Mouse (Mus musculus): ENCODE results near the gene Atxn1. TPM values are rescaled to one million over a fixed set of nuclear protein-coding genes. Genes with fewer than 3 reads are reported as not detected.

Gene Atxn1
- total and polyA plus RNA-seq, 2 experiments from 2014 or later, result 12.0 to 31.4 TPM

- no peak for TF ChIP-seq CTCF (IDR thresholded peaks at IDR 0.05)
- DNase-seq (ENCODE audit: low spot score) (no peak), ATAC-seq (ENCODE audit: low FRiP score) (no peak)
- Histone ChIP-seq H3K27ac (ENCODE audit: low read depth, low read length) (no peak overlapping the region), H3K4me1 (ENCODE audit: insufficient read depth, low read length) (no peaks in the 10 kb centered on the region), H3K9ac (replicated peaks; ENCODE audit: low read length, poor library complexity, severe bottlenecking) (no peak overlapping the region), H3K4me3 (ENCODE audit: low read depth, low read length) (no peak overlapping the region), H3K36me3 (ENCODE audit: insufficient read depth, low read length) (no peaks in the 10 kb centered on the region), H3K9me3 (ENCODE audit: low read length) (no peaks in the 10 kb centered on the region), H3K27me3 (ENCODE audit: insufficient read depth, low read length) (no peaks in the 10 kb centered on the region), H3K4me2 (ENCODE audit: low read depth, low read length, poor library complexity, severe bottlenecking) (no peak overlapping the region)
- 38% methylated on average over 10 of the region's 10 CpGs for WGBS
These were observed 70.0 kb downstream of the Atxn1 start for GRCm38 (mm10) chr13:45894760-45895159.

GRCm38 (mm10) chr13:45894234-45894633, 70.6 kb downstream of the Atxn1 start:
- no peaks in the 10 kb centered on the region for H3K4me1 ChIP-seq (ENCODE audit: insufficient read depth, low read length)
- ATAC-seq (ENCODE audit: low FRiP score), result no peak
- 80% methylated on average over 6 of the region's 6 CpGs for WGBS
- no peak overlapping the region for H3K4me2 ChIP-seq (ENCODE audit: low read depth, low read length, poor library complexity, severe bottlenecking)
- DNase-seq (ENCODE audit: low spot score), result no peak
- H3K9ac ChIP-seq (replicated peaks; ENCODE audit: low read length, poor library complexity, severe bottlenecking), result no peak overlapping the region
- no peaks in the 10 kb centered on the region for H3K27me3 ChIP-seq (ENCODE audit: insufficient read depth, low read length)
- no peaks in the 10 kb centered on the region for H3K9me3 ChIP-seq (ENCODE audit: low read length)
- no peaks in the 10 kb centered on the region for H3K36me3 ChIP-seq (ENCODE audit: insufficient read depth, low read length)
- no peak for TF ChIP-seq CTCF (IDR thresholded peaks at IDR 0.05)
- H3K27ac ChIP-seq (ENCODE audit: low read depth, low read length), result no peak overlapping the region
- H3K4me3 ChIP-seq (ENCODE audit: low read depth, low read length), result no peak overlapping the region

GRCm38 (mm10) chr13:45891073-45891472, 73.7 kb downstream of the Atxn1 start:
- ATAC-seq (ENCODE audit: low FRiP score), result no peak
- Histone ChIP-seq H3K4me3 (ENCODE audit: low read depth, low read length) (no peak overlapping the region), H3K27ac (ENCODE audit: low read depth, low read length) (no peak overlapping the region), H3K4me2 (ENCODE audit: low read depth, low read length, poor library complexity, severe bottlenecking) (no peak overlapping the region), H3K36me3 (ENCODE audit: insufficient read depth, low read length) (no peaks in the 10 kb centered on the region), H3K9ac (replicated peaks; ENCODE audit: low read length, poor library complexity, severe bottlenecking) (no peak overlapping the region), H3K4me1 (ENCODE audit: insufficient read depth, low read length) (no peaks in the 10 kb centered on the region; the same call in 1 of the 2 replicates), H3K9me3 (ENCODE audit: low read length) (no peaks in the 10 kb centered on the region), H3K27me3 (ENCODE audit: insufficient read depth, low read length) (no peaks in the 10 kb centered on the region)
- 82% methylated on average over 2 of the region's 2 CpGs for WGBS
- DNase-seq (ENCODE audit: low spot score), result no peak
- TF ChIP-seq CTCF (IDR thresholded peaks at IDR 0.05), result no peak

- no peak overlapping the region for H3K4me3 ChIP-seq (ENCODE audit: low read depth, low read length)
- H3K4me2 ChIP-seq (ENCODE audit: low read depth, low read length, poor library complexity, severe bottlenecking), result no peak overlapping the region
- ATAC-seq (ENCODE audit: low FRiP score) (no peak), DNase-seq (ENCODE audit: low spot score) (no peak)
- H3K36me3 ChIP-seq (ENCODE audit: insufficient read depth, low read length), result no peaks in the 10 kb centered on the region
- no peak overlapping the region for H3K9ac ChIP-seq (replicated peaks; ENCODE audit: low read length, poor library complexity, severe bottlenecking)
- no peaks in the 10 kb centered on the region; the same call in 1 of the 2 replicates for H3K4me1 ChIP-seq (ENCODE audit: insufficient read depth, low read length)
- no peaks in the 10 kb centered on the region for H3K27me3 ChIP-seq (ENCODE audit: insufficient read depth, low read length)
- TF ChIP-seq CTCF (IDR thresholded peaks at IDR 0.05), result no peak
- 69% methylated on average over 9 of the region's 9 CpGs for WGBS
- H3K27ac ChIP-seq (ENCODE audit: low read depth, low read length), result no peak overlapping the region
- no peaks in the 10 kb centered on the region for H3K9me3 ChIP-seq (ENCODE audit: low read length)
These were observed 75.7 kb downstream of the Atxn1 start for GRCm38 (mm10) chr13:45888953-45889749.

GRCm38 (mm10) chr13:45884878-45885277, 79.9 kb downstream of the Atxn1 start:
- TF ChIP-seq CTCF (IDR thresholded peaks at IDR 0.05), result no peak
- no peak overlapping the region for H3K9ac ChIP-seq (replicated peaks; ENCODE audit: low read length, poor library complexity, severe bottlenecking)
- DNase-seq (ENCODE audit: low spot score) (no peak), ATAC-seq (ENCODE audit: low FRiP score) (no peak)
- no peak overlapping the region for H3K4me2 ChIP-seq (ENCODE audit: low read depth, low read length, poor library complexity, severe bottlenecking)
- no peak overlapping the region for H3K27ac ChIP-seq (ENCODE audit: low read depth, low read length)
- no peaks in the 10 kb centered on the region for H3K9me3 ChIP-seq (ENCODE audit: low read length)
- WGBS, result 82% methylated on average over 7 of the region's 7 CpGs
- no peaks in the 10 kb centered on the region for H3K27me3 ChIP-seq (ENCODE audit: insufficient read depth, low read length)
- no peaks in the 10 kb centered on the region for H3K36me3 ChIP-seq (ENCODE audit: insufficient read depth, low read length)
- H3K4me3 ChIP-seq (ENCODE audit: low read depth, low read length), result no peak overlapping the region
- peaks cover 8% of the 10 kb centered on the region; the same call in 1 of the 2 replicates for H3K4me1 ChIP-seq (ENCODE audit: insufficient read depth, low read length)

GRCm38 (mm10) chr13:45883791-45884238, 81.0 kb downstream of the Atxn1 start:
- 83% methylated on average over 10 of the region's 10 CpGs for WGBS
- no peaks in the 10 kb centered on the region for H3K9me3 ChIP-seq (ENCODE audit: low read length)
- H3K9ac ChIP-seq (replicated peaks; ENCODE audit: low read length, poor library complexity, severe bottlenecking), result no peak overlapping the region
- DNase-seq (ENCODE audit: low spot score) (no peak), ATAC-seq (ENCODE audit: low FRiP score) (no peak)
- H3K36me3 ChIP-seq (ENCODE audit: insufficient read depth, low read length), result no peaks in the 10 kb centered on the region
- H3K4me2 ChIP-seq (ENCODE audit: low read depth, low read length, poor library complexity, severe bottlenecking), result no peak overlapping the region
- no peaks in the 10 kb centered on the region for H3K27me3 ChIP-seq (ENCODE audit: insufficient read depth, low read length)
- no peak for TF ChIP-seq CTCF (IDR thresholded peaks at IDR 0.05)
- peaks cover 8% of the 10 kb centered on the region; the same call in 1 of the 2 replicates for H3K4me1 ChIP-seq (ENCODE audit: insufficient read depth, low read length)
- no peak overlapping the region for H3K27ac ChIP-seq (ENCODE audit: low read depth, low read length)
- no peak overlapping the region for H3K4me3 ChIP-seq (ENCODE audit: low read depth, low read length)

Data from midbrain, postnatal 0 days (tissue).